ENCODE assay signal across 8 mouse cellular contexts in the genomic region with DNA sequence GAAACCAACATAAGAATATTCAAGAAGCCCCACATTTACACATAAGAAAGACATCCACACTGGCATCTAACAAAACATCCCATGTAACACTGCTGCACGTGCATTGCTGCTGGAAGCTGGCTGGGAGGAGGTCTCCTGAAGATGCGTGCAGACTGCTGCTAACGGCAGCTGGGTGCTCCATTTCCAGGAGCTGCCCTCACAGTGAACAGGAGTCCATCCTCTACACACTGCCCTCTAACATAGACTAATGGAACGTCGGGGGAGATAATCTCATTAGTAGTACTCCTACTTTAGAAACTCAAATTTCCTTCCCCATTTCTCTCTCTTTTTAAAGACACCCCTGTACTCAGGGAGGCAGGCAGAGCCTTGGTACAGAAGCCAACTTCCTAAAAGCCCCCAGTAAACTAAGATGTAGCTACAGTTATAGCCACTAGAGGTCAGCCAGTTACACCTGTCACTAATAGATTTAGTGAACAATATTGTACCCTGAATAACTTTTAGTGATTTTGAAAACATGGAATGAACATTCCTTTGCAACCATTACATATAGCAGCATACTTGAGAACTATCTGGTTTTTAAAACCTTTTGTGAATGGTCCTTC.
DNase-seq lines count a peak whose midpoint lies in the region; ATAC-seq and TF ChIP-seq lines count a peak whose summit lies in the region.
"Had no signal": no experiment of that assay in that cellular context is flagged by ENCODE, and none has a peak within 500 bp of the region (broad histone marks: within the 10 kb centered on the region; RNA-seq: fewer than 3 reads in every experiment).

No protein-coding gene starts in this region.

- H3K4me3 ChIP-seq in kidney, postnatal 0 days (replicated peaks; ENCODE audit: low read depth, low read length), result no peak overlapping the region
- H3K4me3 ChIP-seq in MEL (ENCODE audit: control insufficient read depth in 1 of 2, insufficient read depth in 1 of 2, low read depth in 2 of 2, low read length in 2 of 2), result no peak overlapping the region
- no peak overlapping the region for H3K4me3 ChIP-seq in hindbrain, embryonic 16.5 days (ENCODE audit: low read length)
- H3K4me3 ChIP-seq: heart, embryonic 13.5 days had no signal

- H3K4me2 ChIP-seq in kidney, postnatal 0 days (ENCODE audit: low read length), result no peak overlapping the region
- no peak overlapping the region for H3K4me2 ChIP-seq in hindbrain, embryonic 16.5 days (ENCODE audit: low read length)
- H3K4me2 ChIP-seq: heart, embryonic 13.5 days had no signal

- H3K4me1 ChIP-seq in kidney, postnatal 0 days (replicated peaks; ENCODE audit: insufficient read depth, low read length), result no peaks in the 10 kb centered on the region
- H3K4me1 ChIP-seq in MEL (ENCODE audit: control insufficient read depth in 1 of 2, insufficient read depth in 2 of 2, low read length in 2 of 2), result no peaks in the 10 kb centered on the region
- H3K4me1 ChIP-seq in hindbrain, embryonic 16.5 days (ENCODE audit: control insufficient read depth, insufficient read depth, low read depth, low read length), result peaks cover 4% of the 10 kb centered on the region

- no peaks in the 10 kb centered on the region for H3K79me2 ChIP-seq in MEL (ENCODE audit: control insufficient read depth, insufficient read depth, low read length, poor library complexity)

- H3K9me3 ChIP-seq in kidney, postnatal 0 days (replicated peaks; ENCODE audit: low read length), result no peaks in the 10 kb centered on the region
- H3K9me3 ChIP-seq in MEL (replicated peaks; ENCODE audit: insufficient read depth, low read length), result no peaks in the 10 kb centered on the region
- no peaks in the 10 kb centered on the region for H3K9me3 ChIP-seq in hindbrain, embryonic 16.5 days (ENCODE audit: control insufficient read depth, low read length)
- H3K9me3 ChIP-seq: heart, embryonic 13.5 days had no signal

- WGBS in kidney, postnatal 0 days, result 68% methylated on average over 5 of the region's 5 CpGs
- 51% methylated on average over 5 of the region's 5 CpGs for WGBS in hindbrain, embryonic 16.5 days

- no peak overlapping the region for H3K9ac ChIP-seq in kidney, postnatal 0 days (ENCODE audit: low read depth, low read length)
- no peak overlapping the region for H3K9ac ChIP-seq in MEL (ENCODE audit: control insufficient read depth, low read depth, low read length, poor library complexity, severe bottlenecking)
- no peak overlapping the region for H3K9ac ChIP-seq in hindbrain, embryonic 16.5 days (ENCODE audit: low read depth, low read length)
- H3K9ac ChIP-seq: heart, embryonic 13.5 days had no signal

- no peak for TF ChIP-seq EP300 in MEL (IDR thresholded peaks at IDR 0.05; ENCODE audit: low read depth in 1 of 2, low read length in 2 of 2)

- TF ChIP-seq CTCF in kidney, postnatal 0 days (IDR thresholded peaks at IDR 0.05; ENCODE audit: low read depth), result peak; percentile 62
- peak in 2 of 3 experiments; percentile 29 to 66; a peak in 4 of 6 replicates for TF ChIP-seq CTCF in MEL (IDR thresholded peaks at IDR 0.05 in 2 of 3, conservative IDR thresholded peaks at IDR 0.05 in 1 of 3; ENCODE audit: control insufficient read depth in 1 of 3, insufficient read depth in 1 of 3, low read depth in 2 of 3, low read length in 3 of 3, poor library complexity in 1 of 3, severe bottlenecking in 1 of 3)

- TF ChIP-seq RAD21 in MEL (IDR thresholded peaks at IDR 0.05; ENCODE audit: low read depth, low read length), result peak; percentile 55

- no peak overlapping the region for H3K27ac ChIP-seq in kidney, postnatal 0 days
- no peak overlapping the region for H3K27ac ChIP-seq in MEL (ENCODE audit: control insufficient read depth, low read depth, low read length)
- no peak overlapping the region for H3K27ac ChIP-seq in hindbrain, embryonic 16.5 days (ENCODE audit: low read depth, low read length)
- H3K27ac ChIP-seq: heart, embryonic 13.5 days had no signal

- no peaks in the 10 kb centered on the region for H3K27me3 ChIP-seq in kidney, postnatal 0 days (ENCODE audit: insufficient read depth, low read length)
- no peaks in the 10 kb centered on the region for H3K27me3 ChIP-seq in MEL (ENCODE audit: control insufficient read depth in 1 of 2, insufficient read depth in 2 of 2, low read length in 2 of 2)
- H3K27me3 ChIP-seq in hindbrain, embryonic 16.5 days (replicated peaks; ENCODE audit: control insufficient read depth, insufficient read depth, low read length), result no peaks in the 10 kb centered on the region
- H3K27me3 ChIP-seq: heart, embryonic 13.5 days had no signal

- TF ChIP-seq POLR2A in MEL (IDR thresholded peaks at IDR 0.05; ENCODE audit: control insufficient read depth in 1 of 2, insufficient read depth in 1 of 2, low read depth in 1 of 2, low read length in 2 of 2, poor library complexity in 1 of 2), result no peak

- no peaks in the 10 kb centered on the region for H3K36me3 ChIP-seq in kidney, postnatal 0 days (ENCODE audit: insufficient read depth, low read length)
- no peaks in the 10 kb centered on the region for H3K36me3 ChIP-seq in MEL (ENCODE audit: control insufficient read depth in 1 of 2, insufficient read depth in 2 of 2, low read length in 2 of 2)
- H3K36me3 ChIP-seq in hindbrain, embryonic 16.5 days (ENCODE audit: control insufficient read depth, insufficient read depth, low read length), result no peaks in the 10 kb centered on the region
- H3K36me3 ChIP-seq: heart, embryonic 13.5 days had no signal

- ATAC-seq in kidney, postnatal 0 days (replicated peaks; ENCODE audit: low FRiP score, low read depth), result no peak
- ATAC-seq in hindbrain, embryonic 16.5 days, result peak; percentile 64; the same call in 1 of the 2 replicates

- DNase-seq in kidney, postnatal 0 days (ENCODE audit: low spot score), result peak; percentile 59
- no peak for DNase-seq in kidney, adult 18-20 months
- DNase-seq in CD4-positive helper T cell, adult 2 months (ENCODE audit: low read depth, low spot score), result peak; percentile 27
- DNase-seq in MEL (ENCODE audit: low read depth, low spot score), result peak; percentile 60
- no peak for DNase-seq in urinary bladder, postnatal 10 days (ENCODE audit: low spot score)
- DNase-seq in urinary bladder, adult 18-20 months (ENCODE audit: low spot score in 2 of 2), result no peak

TF ChIP-seq in MEL, 35 proteins besides CTCF, POLR2A, EP300 and RAD21:
- no peak for TF ChIP-seq TAL1 (IDR thresholded peaks at IDR 0.05; ENCODE audit: low read length)
- TF ChIP-seq ZC3H11A (IDR thresholded peaks at IDR 0.05; ENCODE audit: low read depth, low read length), result peak; percentile 34
- peak; percentile 77 for TF ChIP-seq SMC3 (IDR thresholded peaks at IDR 0.05; ENCODE audit: low read depth, low read length)

Comparison
In these comparisons a context has a peak if more than half of its experiments do, and no peak if none do; other contexts are left out.
1. DNase-seq: peak in kidney, postnatal 0 days (single experiment), CD4-positive helper T cell, adult 2 months (single experiment) and MEL (single experiment); none in kidney, adult 18-20 months (single experiment), urinary bladder, postnatal 10 days (single experiment) and urinary bladder, adult 18-20 months (0 of 2).